Mouse (Mus musculus) hindbrain, postnatal 0 days (tissue): Measurements from ENCODE around the gene Kctd15. TPM values are rescaled to one million over a fixed set of nuclear protein-coding genes. Genes with fewer than 3 reads are reported as not detected.
A peak's percentile ranks its signal among the peaks of the same experiment; 100 is the strongest.

Experiments used
- ATAC-seq: fragments of 200-750 bp; cut with Nextera tagmentation; 2 replicates; pipeline ENCODE4 v1.8.0; 2017; ENCODE audit warnings: mild to moderate bottlenecking, moderate TSS enrichment, moderate library complexity
- DNase-seq: peaks from one replicate; pipeline ENCODE4 v3.0.0-alpha.2; 2015; ENCODE audit warnings: low spot score
- H3K27ac ChIP-seq: fragments of 300-500 bp; sonication (generic); 2 replicates; pipeline ENCODE4 v1.5.1; 2014; ENCODE audit warnings: mild to moderate bottlenecking
- H3K27me3 ChIP-seq: fragments of 300-500 bp; sonication (generic); 2 replicates; pipeline ENCODE4 v1.6.1; 2014; ENCODE audit warnings: low read length, mixed read lengths; ENCODE audit not compliant: insufficient read depth
- H3K36me3 ChIP-seq: fragments of 300-500 bp; sonication (generic); 2 replicates; pipeline ENCODE4 v1.6.1; 2014; ENCODE audit warnings: low read length, mixed read lengths; ENCODE audit not compliant: insufficient read depth
- H3K4me1 ChIP-seq: fragments of 300-500 bp; sonication (generic); 2 replicates; pipeline ENCODE4 v1.6.1; 2014; ENCODE audit warnings: antibody characterized with exemption, low read length, mixed read lengths; ENCODE audit not compliant: insufficient read depth
- H3K4me2 ChIP-seq: fragments of 300-500 bp; sonication (generic); 2 replicates; pipeline ENCODE4 v1.6.1; 2014; ENCODE audit warnings: low read depth, mild to moderate bottlenecking, low read length, moderate library complexity, mixed read lengths
- H3K4me3 ChIP-seq: fragments of 300-500 bp; sonication (generic); 2 replicates; pipeline ENCODE4 v1.5.1; 2014; ENCODE audit warnings: low read length
- H3K9ac ChIP-seq: fragments of 300-500 bp; sonication (generic); replicated peaks from 2 replicates; pipeline ENCODE4 v1.6.1; 2014; ENCODE audit warnings: mild to moderate bottlenecking, low read length, moderate library complexity, mixed read lengths
- H3K9me3 ChIP-seq: fragments of 300-500 bp; sonication (generic); 2 replicates; pipeline ENCODE4 v1.6.1; 2016; ENCODE audit warnings: low read length, mixed read lengths
- CTCF ChIP-seq: IDR thresholded peaks from 2 replicates; pipeline ENCODE4 v1.5.1; 2016; ENCODE audit warnings: antibody characterized with exemption, control low read depth, low read depth
- WGBS: fragments of 180-500 bp; shearing (Covaris S2); extraction: QIAGEN DNeasy Blood & Tissue Kit; methylation state at CpG from one replicate; pipeline ENCODE4 v1.1.7; 2014; 5-methylcytosine and 5-hydroxymethylcytosine counted together
- polyA plus RNA-seq: library from polyadenylated mRNA; unstranded; fragments of >200 nt; fragmentation: Nextera tagmentation; extraction: Ambion mirVana; gene quantifications from 2 replicates; pipeline ENCODE4 v1.2.1, GENCODE M21; 2015
- total RNA-seq: library from RNA; depleted of rRNA; stranded (reverse); fragments of >200 nt; gene quantifications from 2 replicates; pipeline ENCODE4 v1.2.3, GENCODE M21; 2014

Kctd15 gene
- total and polyA plus RNA-seq, 2 experiments from 2014 or later: 12.6 to 59.7 TPM

DNA sequence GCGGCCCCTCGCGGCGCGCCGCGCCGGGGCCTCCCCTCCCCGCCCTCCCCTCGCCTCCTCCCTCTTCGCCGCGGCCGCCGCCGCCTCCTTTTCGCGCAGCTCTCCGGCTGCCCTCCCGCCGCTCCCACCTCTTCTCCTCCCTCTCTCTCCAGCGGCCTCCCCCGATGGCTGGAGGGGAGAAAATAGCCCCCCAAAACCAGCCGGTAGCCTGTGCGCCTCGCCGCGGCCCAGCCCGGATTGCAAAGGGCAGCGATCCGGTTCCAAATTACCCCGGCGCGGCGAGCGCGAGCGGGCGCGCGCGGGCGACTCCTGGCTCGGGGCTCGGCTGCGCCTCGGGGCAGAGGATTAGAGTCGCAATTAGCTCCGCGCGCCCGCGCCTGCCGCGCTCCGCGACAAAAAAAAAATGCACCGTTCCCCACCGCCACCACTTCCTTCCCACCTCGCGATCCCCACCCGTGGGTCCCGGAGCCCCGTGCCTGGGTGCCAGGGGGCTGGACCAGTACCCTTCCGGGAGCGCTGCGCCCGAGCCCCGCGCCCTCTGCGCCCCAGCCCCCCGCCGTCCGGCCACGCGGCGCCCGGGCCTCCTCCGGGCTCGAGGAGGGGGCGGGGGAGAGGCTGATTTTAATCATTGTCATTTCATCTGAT lies 2.0 kb downstream of the Kctd15 start:
- peak; percentile 49 for ATAC-seq
- no peaks in the 10 kb centered on the region for H3K36me3 ChIP-seq
- H3K27ac ChIP-seq: peak overlapping the region; percentile 98
- peak overlapping the region; percentile 83 for H3K4me3 ChIP-seq
- H3K4me2 ChIP-seq: peak overlapping the region; percentile 74
- peak overlapping the region; percentile 94 for H3K9ac ChIP-seq
- 0% methylated on average over 34 of the region's 81 CpGs for WGBS
- no peaks in the 10 kb centered on the region for H3K9me3 ChIP-seq
- no peak for TF ChIP-seq CTCF
- no peaks in the 10 kb centered on the region for H3K4me1 ChIP-seq
- DNase-seq: peak; percentile 88
- no peaks in the 10 kb centered on the region for H3K27me3 ChIP-seq

DNA sequence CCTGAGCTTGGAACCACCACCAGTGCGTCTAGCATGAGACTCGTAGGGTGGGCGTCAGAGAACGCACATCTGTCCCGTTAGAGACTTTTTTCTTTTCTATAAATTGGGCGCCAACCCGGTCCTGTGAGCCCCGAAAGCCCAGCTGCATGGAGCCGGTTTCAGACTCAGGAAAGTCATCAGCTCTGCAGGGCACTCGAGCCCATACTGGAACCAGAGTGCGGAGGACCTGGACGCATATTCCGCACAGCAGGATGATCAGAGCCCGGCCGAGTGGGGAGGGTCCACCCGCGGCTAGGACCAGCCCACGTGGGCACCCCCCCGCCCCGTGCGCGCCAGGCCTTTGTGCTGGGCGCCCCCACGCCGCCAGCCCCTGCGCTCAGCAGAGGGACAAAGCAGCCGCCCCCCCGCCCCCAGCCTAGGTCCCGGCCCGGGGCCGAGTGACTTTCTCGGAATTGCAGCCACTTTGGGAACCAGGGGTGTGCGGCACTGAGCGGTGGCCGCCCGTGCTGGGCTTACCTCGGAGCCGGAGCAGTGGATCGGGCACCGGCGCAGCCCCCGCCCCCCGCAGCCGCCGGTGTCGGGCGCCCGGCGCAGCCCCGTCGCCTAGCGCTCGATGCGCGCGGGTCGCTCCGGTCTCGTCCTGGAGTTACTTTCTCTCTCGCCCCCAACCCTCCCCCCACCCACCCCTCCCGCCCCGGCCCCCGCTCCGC lies 2.6 kb downstream of the Kctd15 start:
- Histone ChIP-seq H3K4me3 (peak overlapping the region; percentile 83), H3K27me3 (no peaks in the 10 kb centered on the region), H3K9ac (peak overlapping the region; percentile 94), H3K9me3 (no peaks in the 10 kb centered on the region), H3K36me3 (no peaks in the 10 kb centered on the region), H3K4me2 (peak overlapping the region; percentile 74), H3K4me1 (no peaks in the 10 kb centered on the region), H3K27ac (peak overlapping the region; percentile 98)
- DNase-seq (peak; percentile 58), ATAC-seq (peak; percentile 48)
- 3% methylated on average over 54 of the region's 64 CpGs for WGBS
- TF ChIP-seq CTCF: no peak

DNA sequence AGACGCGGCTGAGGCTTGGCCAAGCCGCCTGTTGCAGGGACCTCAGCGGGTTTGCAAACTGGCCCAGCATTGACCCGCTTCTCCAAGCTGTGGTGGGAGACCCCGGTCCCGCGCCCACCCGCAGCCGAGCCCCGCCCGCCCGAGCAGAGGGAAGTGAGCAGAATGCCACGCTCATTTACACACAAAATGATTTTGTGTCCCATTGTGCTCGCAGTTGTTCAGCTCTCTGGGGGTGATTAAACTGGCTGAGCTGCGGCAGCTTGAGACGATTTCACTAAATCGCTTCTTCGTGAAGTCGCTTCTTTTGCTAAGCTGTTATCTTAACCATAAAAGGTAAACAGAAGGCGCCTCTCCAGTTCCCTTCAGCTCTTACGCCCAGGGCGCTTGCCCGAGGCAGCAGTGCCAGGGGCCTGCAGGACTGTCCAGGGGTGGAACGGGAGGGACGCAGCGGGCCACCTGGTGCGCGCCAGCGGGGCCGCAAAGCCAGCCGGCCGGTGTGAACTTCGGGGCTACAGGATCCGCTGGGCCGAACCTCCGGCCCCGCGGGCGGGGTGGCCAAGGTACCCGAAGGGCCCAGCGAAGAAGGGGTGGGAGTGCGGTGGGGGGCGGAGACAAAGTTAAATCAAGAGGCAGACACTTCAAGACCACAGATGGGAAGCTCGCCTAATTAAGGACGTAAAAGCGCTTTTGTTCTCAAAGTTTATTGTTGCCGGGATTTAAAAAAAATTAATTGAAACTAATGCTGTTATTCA lies 3.6 kb downstream of the Kctd15 start:
- peak overlapping the region; percentile 83 for H3K4me3 ChIP-seq
- under 1% methylated on average over 48 of the region's 48 CpGs for WGBS
- H3K27ac ChIP-seq: peak overlapping the region; percentile 5; the same call in 1 of the 2 replicates
- DNase-seq: peak; percentile 32
- peak overlapping the region; percentile 74 for H3K4me2 ChIP-seq
- H3K4me1 ChIP-seq: no peaks in the 10 kb centered on the region
- no peak for ATAC-seq
- 0 out of 2 replicates have a peak, but pooled peaks cover 3% of the 10 kb centered on the region for H3K36me3 ChIP-seq
- H3K9me3 ChIP-seq: no peaks in the 10 kb centered on the region
- no peaks in the 10 kb centered on the region for H3K27me3 ChIP-seq
- H3K9ac ChIP-seq: peak overlapping the region; percentile 94
- no peak for TF ChIP-seq CTCF

DNA sequence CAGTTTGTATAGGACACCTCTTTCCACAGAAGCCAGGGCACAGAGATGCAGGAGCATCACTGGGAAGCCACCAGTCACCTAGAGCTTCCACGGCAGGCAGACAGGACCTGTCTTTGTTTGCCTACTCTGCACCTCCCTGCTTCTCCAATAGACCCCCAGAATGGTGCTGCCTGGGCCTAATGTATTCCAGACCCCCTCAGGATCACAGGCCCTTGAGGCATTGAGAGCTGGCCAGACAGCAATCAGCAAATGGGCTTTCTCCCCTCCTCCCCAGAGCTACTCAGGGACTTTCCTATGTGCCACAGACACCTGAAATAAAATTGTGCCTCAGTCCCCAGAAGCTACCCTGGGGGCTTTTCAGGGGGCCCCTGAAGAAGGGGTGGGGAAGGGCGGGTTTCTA lies 5.2 kb downstream of the Kctd15 start:
- 0 out of 2 replicates have a peak, but pooled peaks cover 3% of the 10 kb centered on the region for H3K36me3 ChIP-seq
- H3K4me3 ChIP-seq: no peak overlapping the region
- H3K27ac ChIP-seq: no peak overlapping the region
- no peak overlapping the region for H3K9ac ChIP-seq
- no peaks in the 10 kb centered on the region for H3K9me3 ChIP-seq
- H3K4me2 ChIP-seq: peak overlapping the region; percentile 74
- TF ChIP-seq CTCF: no peak
- ATAC-seq (no peak), DNase-seq (no peak)
- 38% methylated on average over 2 of the region's 2 CpGs for WGBS
- no peaks in the 10 kb centered on the region; the same call in 1 of the 2 replicates for H3K4me1 ChIP-seq
- no peaks in the 10 kb centered on the region for H3K27me3 ChIP-seq

DNA sequence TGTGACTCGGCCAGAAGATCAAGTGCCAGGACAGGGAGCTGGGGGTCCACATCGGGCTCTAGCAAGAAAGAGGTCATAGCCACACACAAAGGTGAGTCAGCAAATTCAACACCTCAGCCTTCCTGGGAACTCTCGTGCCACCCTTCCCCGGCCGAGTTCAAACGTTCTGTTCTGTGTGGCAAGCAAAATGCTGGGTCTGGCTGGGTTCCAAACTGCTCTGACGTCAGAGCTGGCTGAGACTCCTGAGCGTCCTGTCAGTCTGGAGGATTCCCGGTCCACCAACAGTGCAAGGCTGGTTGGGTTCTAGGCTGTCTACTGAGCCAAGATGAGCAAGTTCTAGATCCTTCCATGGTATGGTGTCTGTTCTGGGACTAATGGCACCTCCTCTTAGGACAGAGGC lies 9.5 kb downstream of the Kctd15 start:
- Histone ChIP-seq H3K36me3 (0 out of 2 replicates have a peak, but pooled peaks cover 8% of the 10 kb centered on the region), H3K27me3 (no peaks in the 10 kb centered on the region), H3K27ac (no peak overlapping the region), H3K4me1 (no peaks in the 10 kb centered on the region; the same call in 1 of the 2 replicates), H3K9ac (no peak overlapping the region), H3K4me3 (no peak overlapping the region), H3K9me3 (no peaks in the 10 kb centered on the region), H3K4me2 (no peak overlapping the region)
- ATAC-seq: no peak
- WGBS: 40% methylated on average over 9 of the region's 9 CpGs
- peak; percentile 66 for DNase-seq
- TF ChIP-seq CTCF: no peak

DNA sequence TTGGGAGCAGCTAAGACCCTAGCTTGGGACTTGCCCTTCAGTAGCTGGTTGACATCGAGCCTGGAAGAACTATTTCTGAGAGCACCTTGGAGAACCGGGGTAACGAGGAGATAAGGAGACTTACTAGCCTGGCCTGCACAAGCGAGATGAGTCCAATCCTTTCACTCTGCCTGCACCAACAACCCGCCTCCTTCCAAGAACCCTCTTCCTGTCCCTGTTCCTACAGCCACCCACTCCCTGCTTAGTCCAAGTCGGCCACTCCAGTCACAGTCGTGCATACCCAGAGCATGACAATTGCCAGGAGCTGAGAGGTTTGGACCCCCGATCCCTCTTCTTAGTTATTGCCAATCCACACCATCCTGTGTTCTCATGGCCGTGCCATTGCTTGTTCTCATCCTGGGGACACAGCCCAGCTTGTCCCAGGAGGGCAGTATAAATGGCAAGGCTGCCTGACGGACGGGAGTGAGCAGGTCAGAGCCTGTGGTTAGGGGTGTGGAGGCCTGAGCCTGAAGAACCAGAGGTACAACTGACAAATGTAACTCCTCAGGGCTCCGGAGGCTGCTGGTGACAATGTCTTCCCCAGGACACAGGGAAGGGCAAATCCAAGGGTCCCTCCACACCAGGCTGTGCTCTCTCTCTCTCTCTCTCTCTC lies 10.3 kb downstream of the Kctd15 start:
- Histone ChIP-seq H3K27ac (no peak overlapping the region), H3K27me3 (no peaks in the 10 kb centered on the region), H3K4me2 (no peak overlapping the region), H3K9ac (no peak overlapping the region), H3K4me3 (no peak overlapping the region), H3K36me3 (0 out of 2 replicates have a peak, but pooled peaks cover 8% of the 10 kb centered on the region), H3K4me1 (no peaks in the 10 kb centered on the region; the same call in 1 of the 2 replicates), H3K9me3 (no peaks in the 10 kb centered on the region)
- no peak for DNase-seq
- WGBS: 88% methylated on average over 12 of the region's 12 CpGs
- ATAC-seq: no peak
- TF ChIP-seq CTCF: no peak
